Mouse (Mus musculus) forebrain, embryonic 11.5 days (tissue): ENCODE results near the gene Ctxn1. TPM values are rescaled to one million over a fixed set of nuclear protein-coding genes. Genes with fewer than 3 reads are reported as not detected.

Source experiments
- ATAC-seq: fragments of 200-750 bp; cut with Nextera tagmentation; replicated peaks from 2 replicates; pipeline ENCODE4 v1.8.0; 2017; ENCODE audit warnings: moderate TSS enrichment; ENCODE audit not compliant: low FRiP score
- DNase-seq: peaks from one replicate; pipeline ENCODE4 v3.0.0-alpha.2; 2017; ENCODE audit warnings: low spot score
- H3K27ac ChIP-seq: fragments of 300-500 bp; sonication (generic); 2 replicates; pipeline ENCODE4 v1.5.1; 2014; ENCODE audit warnings: low read depth, low read length
- H3K27me3 ChIP-seq: fragments of 300-500 bp; sonication (generic); 2 replicates; pipeline ENCODE4 v1.6.1; 2014; ENCODE audit warnings: mild to moderate bottlenecking, low read length, mixed read lengths; ENCODE audit not compliant: control insufficient read depth, insufficient read depth
- H3K36me3 ChIP-seq: fragments of 300-500 bp; sonication (generic); 2 replicates; pipeline ENCODE4 v1.6.1; 2014; ENCODE audit warnings: mild to moderate bottlenecking, low read length, moderate library complexity, mixed read lengths; ENCODE audit not compliant: control insufficient read depth, insufficient read depth
- H3K4me1 ChIP-seq: fragments of 300-500 bp; sonication (generic); replicated peaks from 2 replicates; pipeline ENCODE4 v1.6.1; 2014; ENCODE audit warnings: low read length, mixed read lengths; ENCODE audit not compliant: control insufficient read depth, insufficient read depth
- H3K4me2 ChIP-seq: fragments of 300-500 bp; sonication (generic); 2 replicates; pipeline ENCODE4 v1.6.1; 2014; ENCODE audit warnings: low read depth, mild to moderate bottlenecking, low read length, moderate library complexity, mixed read lengths; ENCODE audit not compliant: severe bottlenecking
- H3K4me3 ChIP-seq: fragments of 300-500 bp; sonication (generic); 2 replicates; pipeline ENCODE4 v1.5.1; 2014; ENCODE audit warnings: low read depth, low read length
- H3K9ac ChIP-seq: fragments of 300-500 bp; sonication (generic); 2 replicates; pipeline ENCODE4 v1.6.1; 2014; ENCODE audit warnings: low read length
- H3K9me3 ChIP-seq: fragments of 300-500 bp; sonication (generic); 2 replicates; pipeline ENCODE4 v1.6.1; 2016; ENCODE audit warnings: low read length, mixed read lengths; ENCODE audit not compliant: control insufficient read depth
- WGBS: fragments of 180-500 bp; shearing (Covaris S2); extraction: QIAGEN DNeasy Blood & Tissue Kit; methylation state at CpG from one replicate; pipeline ENCODE4 v1.1.7; 2014; 5-methylcytosine and 5-hydroxymethylcytosine counted together
- polyA plus RNA-seq: library from polyadenylated mRNA; unstranded; fragments of >200 nt; fragmentation: Nextera tagmentation; extraction: Ambion mirVana; gene quantifications from 2 replicates; pipeline ENCODE4 v1.2.1, GENCODE M21; 2014

Ctxn1 gene
- polyA plus RNA-seq, 1 experiment from 2014 or later: 153 TPM

- Histone ChIP-seq H3K9me3 (no peaks in the 10 kb centered on the region), H3K4me1 (peaks cover 15% of the 10 kb centered on the region), H3K4me3 (peak overlapping the region; percentile 31), H3K27ac (no peak overlapping the region), H3K36me3 (peaks cover 11% of the 10 kb centered on the region; the same call in 1 of the 2 replicates), H3K4me2 (peak overlapping the region; percentile 61), H3K27me3 (no peaks in the 10 kb centered on the region), H3K9ac (peak overlapping the region; percentile 48; the same call in 1 of the 2 replicates)
- DNase-seq: peak; percentile 62
- ATAC-seq: peak; percentile 23
- WGBS: 11% methylated on average over 33 of the region's 33 CpGs
These were observed 44.8 kb downstream of the Ctxn1 start for GRCm38 (mm10) chr8:4214006-4214980.

- H3K9ac ChIP-seq: peak overlapping the region; percentile 48
- no peaks in the 10 kb centered on the region for H3K27me3 ChIP-seq
- peak; percentile 77 for DNase-seq
- H3K27ac ChIP-seq: no peak overlapping the region
- 4% methylated on average over 18 of the region's 18 CpGs for WGBS
- peaks cover 12% of the 10 kb centered on the region; the same call in 1 of the 2 replicates for H3K36me3 ChIP-seq
- H3K4me2 ChIP-seq: peak overlapping the region; percentile 61
- peaks cover 15% of the 10 kb centered on the region for H3K4me1 ChIP-seq
- no peaks in the 10 kb centered on the region for H3K9me3 ChIP-seq
- peak; percentile 37 for ATAC-seq
- peak overlapping the region; percentile 31 for H3K4me3 ChIP-seq
These were observed 45.7 kb downstream of the Ctxn1 start for GRCm38 (mm10) chr8:4213210-4214005.

DNA sequence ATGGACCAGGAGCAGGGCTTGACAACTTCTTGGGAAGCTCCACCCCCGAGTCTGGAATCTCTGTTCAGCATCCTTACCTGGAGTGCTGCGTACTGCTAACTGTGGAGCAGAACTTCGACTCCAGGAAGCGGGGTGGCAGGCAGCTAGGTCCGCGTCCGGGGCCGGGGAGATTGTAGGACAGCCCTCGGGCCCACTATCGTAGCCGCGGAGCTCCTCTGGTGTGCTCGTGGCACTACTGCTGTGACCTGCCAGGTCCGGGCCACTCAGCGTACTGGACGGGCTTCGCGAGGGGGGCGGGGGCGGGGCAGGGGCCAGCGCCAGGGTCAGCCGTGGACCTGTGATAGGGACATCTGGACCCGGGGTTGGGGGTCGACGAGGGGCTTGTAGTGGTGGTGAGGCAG lies 46.3 kb downstream of the Ctxn1 start:
- Histone ChIP-seq H3K9ac (peak overlapping the region; percentile 48), H3K27ac (no peak overlapping the region), H3K36me3 (peaks cover 12% of the 10 kb centered on the region; the same call in 1 of the 2 replicates), H3K4me2 (peak overlapping the region; percentile 61), H3K27me3 (no peaks in the 10 kb centered on the region), H3K4me3 (peak overlapping the region; percentile 31), H3K9me3 (no peaks in the 10 kb centered on the region), H3K4me1 (peaks cover 15% of the 10 kb centered on the region)
- WGBS: under 1% methylated on average over 25 of the region's 25 CpGs
- peak; percentile 72 for DNase-seq
- no peak for ATAC-seq

- H3K4me1 ChIP-seq: peaks cover 16% of the 10 kb centered on the region
- no peaks in the 10 kb centered on the region for H3K9me3 ChIP-seq
- H3K27ac ChIP-seq: no peak overlapping the region
- no peak for ATAC-seq
- H3K27me3 ChIP-seq: peaks cover 15% of the 10 kb centered on the region
- DNase-seq: no peak
- H3K4me3 ChIP-seq: no peak overlapping the region
- no peak overlapping the region for H3K9ac ChIP-seq
- H3K4me2 ChIP-seq: no peak overlapping the region
- WGBS: 81% methylated on average over 6 of the region's 6 CpGs
- peaks cover 12% of the 10 kb centered on the region; the same call in 1 of the 2 replicates for H3K36me3 ChIP-seq
These were observed 48.0 kb downstream of the Ctxn1 start for GRCm38 (mm10) chr8:4211097-4211496.

Other genes with a start within 250 kb of the Ctxn1 start
- gene Cd209f, start 153.4 kb downstream of the Ctxn1 start, polyA plus RNA-seq: not detected in 2 replicates
- not detected in 2 replicates for gene Cd209g, start 125.2 kb downstream of the Ctxn1 start, polyA plus RNA-seq
- 32.6 and 32.8 TPM in 2 replicates for gene Evi5l, start 92.7 kb downstream of the Ctxn1 start, polyA plus RNA-seq
- 42.8 and 47.3 TPM in 2 replicates for gene Prr36, start 41.8 kb downstream of the Ctxn1 start, polyA plus RNA-seq
- gene Lrrc8e, start 32.4 kb downstream of the Ctxn1 start, polyA plus RNA-seq: 0.20 and 0.21 TPM in 2 replicates
- gene Map2k7, start 20.5 kb downstream of the Ctxn1 start, polyA plus RNA-seq: 14.1 and 19.5 TPM in 2 replicates
- gene Gm49320, start 20.4 kb downstream of the Ctxn1 start, polyA plus RNA-seq: 0.88 and 0.90 TPM in 2 replicates
- gene Tgfbr3l, start 11.1 kb downstream of the Ctxn1 start, polyA plus RNA-seq: 3.3 and 4.0 TPM in 2 replicates
- gene Snapc2, start 6.2 kb downstream of the Ctxn1 start, polyA plus RNA-seq: 64.4 and 77.5 TPM in 2 replicates
- 67.0 and 75.3 TPM in 2 replicates for gene Timm44, start 16.6 kb upstream of the Ctxn1 start, polyA plus RNA-seq
- 23.7 and 24.6 TPM in 2 replicates for gene Ccl25, start 65.9 kb upstream of the Ctxn1 start, polyA plus RNA-seq
- gene Elavl1, start 66.1 kb upstream of the Ctxn1 start, polyA plus RNA-seq: 371 and 394 TPM in 2 replicates
- 17.0 and 22.6 TPM in 2 replicates for gene Cers4, start 233.8 kb upstream of the Ctxn1 start, polyA plus RNA-seq